Mouse (Mus musculus) bone marrow, adult 2 months (tissue): ENCODE measurements around the gene Tmbim4.

Experiments used
- CTCF ChIP-seq: fragments of 200-500 bp; IDR thresholded peaks from 2 replicates; pipeline ENCODE4 v1.5.1; 2011; ENCODE audit warnings: low read length, control low read depth; ENCODE audit not compliant: control insufficient read depth, insufficient read depth
- POLR2A ChIP-seq: fragments of 200-500 bp; IDR thresholded peaks from 2 replicates; pipeline ENCODE4 v1.6.1; 2011; ENCODE audit warnings: low read depth, mild to moderate bottlenecking, control low read depth, low read length, borderline replicate concordance; ENCODE audit not compliant: control insufficient read depth

DNA sequence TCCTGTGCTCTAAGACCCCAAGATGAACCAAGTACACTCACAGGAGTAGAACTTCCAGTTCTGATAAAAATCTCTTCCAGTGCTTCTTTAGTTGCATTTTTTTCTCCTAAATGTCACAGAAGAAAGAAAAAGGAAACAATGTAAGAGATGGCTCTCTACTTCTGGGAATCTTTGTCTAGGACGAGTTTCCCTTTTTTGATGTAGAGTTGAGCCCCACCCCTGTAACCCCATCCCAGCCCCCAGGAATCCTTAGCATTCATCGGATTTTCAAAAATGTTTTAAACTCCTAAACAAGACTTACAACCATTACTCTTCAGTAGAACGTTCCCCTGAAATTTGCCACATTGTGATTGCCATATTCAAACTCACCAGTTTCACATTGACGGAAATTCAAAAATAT, 31.1 kb upstream of the Tmbim4 start:
- TF ChIP-seq CTCF (no peak), POLR2A (no peak)
